Mouse (Mus musculus) layer of hippocampus, adult 9-11 months (tissue): ENCODE results near the gene Fgl2.
"Not testable (repeated sequence)": the region's sequence is repeated elsewhere in the genome, so short reads cannot be mapped to it uniquely, and the experiment has no call there.

Experiments used
- DNase-seq: peaks from one replicate; pipeline ENCODE4 v3.0.0; 2022

The Fgl2 gene

GRCm38 (mm10) chr5:21372493-21373179 is at the start of gene Fgl2:
TSS of gene Fgl2 (plus strand) at chr5:21372642.
- DNase-seq: peak; percentile 32

GRCm38 (mm10) chr5:21326494-21326893 is 45.9 kb upstream of the Fgl2 start:
- DNase-seq: no peak

- DNase-seq: no peak
Measured at GRCm38 (mm10) chr5:21328560-21328959, 43.9 kb upstream of the Fgl2 start.

GRCm38 (mm10) chr5:21329672-21330665 is 42.5 kb upstream of the Fgl2 start:
- no peak for DNase-seq

- no peak for DNase-seq
Measured at GRCm38 (mm10) chr5:21331656-21332055, 40.8 kb upstream of the Fgl2 start.

GRCm38 (mm10) chr5:21332119-21332518 is 40.3 kb upstream of the Fgl2 start:
- no peak for DNase-seq

GRCm38 (mm10) chr5:21342265-21342664 is 30.2 kb upstream of the Fgl2 start:
- not testable (repeated sequence) for DNase-seq

- DNase-seq: no peak
Measured at GRCm38 (mm10) chr5:21348366-21348765, 24.1 kb upstream of the Fgl2 start.

- DNase-seq: no peak
Measured at GRCm38 (mm10) chr5:21351678-21352077, 20.8 kb upstream of the Fgl2 start.

- no peak for DNase-seq
Measured at GRCm38 (mm10) chr5:21358648-21359047, 13.8 kb upstream of the Fgl2 start.

GRCm38 (mm10) chr5:21363343-21363742 is 9.1 kb upstream of the Fgl2 start:
- DNase-seq: no peak

- DNase-seq: no peak
Measured at GRCm38 (mm10) chr5:21366338-21367053, 5.9 kb upstream of the Fgl2 start.

- DNase-seq: no peak
Measured at GRCm38 (mm10) chr5:21367514-21367913, 4.9 kb upstream of the Fgl2 start.

GRCm38 (mm10) chr5:21370218-21370947 is 2.1 kb upstream of the Fgl2 start:
- DNase-seq: no peak

GRCm38 (mm10) chr5:21371920-21372319 is 522 bp upstream of the Fgl2 start:
- no peak for DNase-seq

GRCm38 (mm10) chr5:21373180-21373518 is 707 bp downstream of the Fgl2 start:
- no peak for DNase-seq

GRCm38 (mm10) chr5:21376935-21377334 is 4.5 kb downstream of the Fgl2 start:
- DNase-seq: no peak

- DNase-seq: no peak
Measured at GRCm38 (mm10) chr5:21378397-21378796, 6.0 kb downstream of the Fgl2 start.

GRCm38 (mm10) chr5:21381986-21382385 is 9.5 kb downstream of the Fgl2 start:
- DNase-seq: no peak

GRCm38 (mm10) chr5:21382678-21383077 is 10.2 kb downstream of the Fgl2 start:
- DNase-seq: no peak

- DNase-seq: peak; percentile 30
Measured at GRCm38 (mm10) chr5:21383392-21384251, 11.2 kb downstream of the Fgl2 start.
